Mouse (Mus musculus) layer of hippocampus, postnatal 25 days (tissue): ENCODE results near the gene Plk3. TPM values are rescaled to one million over a fixed set of nuclear protein-coding genes. Genes with fewer than 3 reads are reported as not detected.

Experiments used
- DNase-seq, 2 experiments: peaks; one replicate each; pipeline ENCODE4 v3.0.0; 2022; ENCODE audit warnings: mixed read lengths in 2 of 2, low spot score in 1 of 2; ENCODE audit errors: extremely low spot score in 1 of 2
- total RNA-seq, 2 experiments: library from RNA; stranded (reverse); gene quantifications; 2 replicates each; pipeline ENCODE4 v1.2.3; 2021

The Plk3 gene
- total RNA-seq, 2 experiments from 2014 or later: 10.9 to 11.9 TPM

GRCm38 (mm10) chr4:117120445-117121414 is 13.0 kb downstream of the Plk3 start:
- DNase-seq: peak; percentile 82 to 84

- no peak for DNase-seq
These were observed 13.7 kb downstream of the Plk3 start for GRCm38 (mm10) chr4:117120052-117120444.

- no peak for DNase-seq
These were observed 14.1 kb downstream of the Plk3 start for GRCm38 (mm10) chr4:117119636-117120035.

GRCm38 (mm10) chr4:117117931-117118330 is 15.8 kb downstream of the Plk3 start:
- DNase-seq: no peak

GRCm38 (mm10) chr4:117115592-117115991 is 18.2 kb downstream of the Plk3 start:
- DNase-seq: no peak

- no peak for DNase-seq
These were observed 20.5 kb downstream of the Plk3 start for GRCm38 (mm10) chr4:117113237-117113636.

GRCm38 (mm10) chr4:117110985-117111384 is 22.8 kb downstream of the Plk3 start:
- DNase-seq: no peak

- no peak for DNase-seq
These were observed 23.5 kb downstream of the Plk3 start for GRCm38 (mm10) chr4:117110249-117110648.

- no peak for DNase-seq
These were observed 24.4 kb downstream of the Plk3 start for GRCm38 (mm10) chr4:117109330-117109729.

- DNase-seq: no peak
These were observed 25.3 kb downstream of the Plk3 start for GRCm38 (mm10) chr4:117108524-117108849.

GRCm38 (mm10) chr4:117107813-117108523 is 25.8 kb downstream of the Plk3 start:
- DNase-seq: no peak

- DNase-seq: no peak
These were observed 28.6 kb downstream of the Plk3 start for GRCm38 (mm10) chr4:117105127-117105526.

- no peak for DNase-seq
These were observed 29.1 kb downstream of the Plk3 start for GRCm38 (mm10) chr4:117104672-117105071.

- DNase-seq: no peak
These were observed 32.5 kb downstream of the Plk3 start for GRCm38 (mm10) chr4:117101218-117101617.

- no peak for DNase-seq
These were observed 33.7 kb downstream of the Plk3 start for GRCm38 (mm10) chr4:117100036-117100435.

- DNase-seq: no peak
These were observed 35.1 kb downstream of the Plk3 start for GRCm38 (mm10) chr4:117098764-117099036.

- no peak for DNase-seq
These were observed 35.6 kb downstream of the Plk3 start for GRCm38 (mm10) chr4:117097969-117098763.

- no peak for DNase-seq
These were observed 37.1 kb downstream of the Plk3 start for GRCm38 (mm10) chr4:117096666-117097065.

GRCm38 (mm10) chr4:117095551-117096452 is 38.0 kb downstream of the Plk3 start, which contains the start of gene Ptch2:
Gene Ptch2, plus strand, starts transcription at chr4:117096075.
- DNase-seq: peak; percentile 27 to 39
